Mouse (Mus musculus): ENCODE data around the gene Cnn2.

Gene Cnn2

DNA sequence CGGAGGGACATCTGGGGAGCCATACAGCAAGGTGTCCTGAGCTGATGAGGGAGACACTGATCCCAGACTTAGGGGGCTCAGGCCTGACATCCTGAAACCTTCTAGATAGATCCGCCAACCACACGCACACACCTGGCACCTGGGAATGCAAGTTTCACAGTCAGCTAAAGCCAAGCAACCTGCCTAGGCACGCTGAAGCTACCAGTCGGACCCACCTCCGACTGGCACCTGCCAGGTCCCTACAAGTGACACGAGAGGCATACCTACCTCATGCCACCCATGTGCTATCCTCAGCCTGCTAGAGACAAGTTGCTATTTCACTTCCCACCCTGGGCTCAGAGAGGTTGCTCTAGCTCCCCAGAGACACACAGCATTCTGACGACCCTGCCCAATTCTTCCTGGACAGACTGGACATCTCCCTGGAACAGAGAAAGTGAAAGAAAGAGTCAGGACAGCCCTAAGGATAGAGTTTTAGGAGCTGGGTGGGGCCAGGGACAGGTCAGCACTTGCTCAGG is 945 bp downstream of the Cnn2 start:
- in situ Hi-C loops (cut with MboI, MseI) = loop anchor here (5.0 to 10.0 kb wide), 2 partner anchors 125 to 153 kb away; partner anchors contain the start of genes Cbarp and Stk11

- in situ Hi-C loops (cut with MboI, MseI) = loop anchor here (5.0 to 10.0 kb wide), 2 partner anchors 125 to 152 kb away; partner anchors contain the start of genes Cbarp and Stk11
Observed at GRCm38 (mm10) chr10:79989870-79990269, 1.5 kb downstream of the Cnn2 start.

- in situ Hi-C loops (cut with MboI, MseI) = no loop called here
Observed at GRCm38 (mm10) chr10:79991099-79991498, 2.7 kb downstream of the Cnn2 start.

DNA sequence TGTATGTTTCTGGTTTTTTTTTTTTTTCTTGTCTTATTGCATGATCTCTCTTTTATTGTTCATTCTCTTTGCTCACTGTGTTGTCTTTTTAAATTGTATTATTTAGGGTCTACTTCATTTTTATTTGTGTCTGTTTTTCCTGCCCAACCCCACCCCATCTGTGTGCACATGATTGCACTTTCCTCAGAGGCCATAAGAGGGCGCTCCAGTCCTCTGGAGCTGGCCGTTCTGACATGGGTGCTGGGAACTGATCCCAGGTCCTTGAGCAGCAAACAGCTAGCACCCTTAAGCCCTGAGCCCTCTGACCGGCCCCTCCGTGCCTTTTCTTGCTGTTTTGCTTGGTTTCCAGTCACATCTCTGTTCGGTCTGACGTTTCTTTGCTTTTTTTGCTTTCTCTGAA is 3.2 kb downstream of the Cnn2 start:
- in situ Hi-C loops (cut with MboI, MseI) = no loop called here

- in situ Hi-C loops (cut with MboI, MseI) = no loop called here
Observed at GRCm38 (mm10) chr10:79994397-79995115, 6.2 kb downstream of the Cnn2 start.

GRCm38 (mm10) chr10:79995636-79996035 is 7.3 kb downstream of the Cnn2 start:
- in situ Hi-C loops (cut with MboI, MseI) = no loop called here

- in situ Hi-C loops (cut with MboI, MseI) = no loop called here
Observed at GRCm38 (mm10) chr10:79996272-79997033, 8.1 kb downstream of the Cnn2 start, which contains the start of gene Abca7. Gene Abca7, plus strand, starts transcription at chr10:79996494.

- in situ Hi-C loops (cut with MboI, MseI) = no loop called here
Observed at GRCm38 (mm10) chr10:79997034-79997760, 8.8 kb downstream of the Cnn2 start.

DNA sequence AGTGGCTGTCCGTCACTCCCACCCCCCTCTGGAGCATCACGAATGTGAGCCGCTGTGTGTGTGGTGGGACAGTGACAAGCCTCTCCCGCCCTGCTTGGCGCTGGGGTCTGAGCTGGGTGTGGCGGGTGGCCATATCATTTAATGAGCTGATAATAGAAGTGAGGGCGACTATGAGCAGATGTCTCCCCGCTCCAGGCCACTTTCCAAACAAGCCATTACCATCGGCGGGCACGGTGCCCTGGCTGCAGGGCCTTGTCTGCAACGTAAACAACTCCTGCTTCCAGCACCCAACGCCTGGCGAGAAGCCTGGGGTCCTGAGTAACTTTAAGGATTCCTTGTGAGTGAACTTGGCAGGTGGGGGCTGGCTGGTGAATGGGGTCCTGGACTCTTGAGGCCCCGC is 9.4 kb downstream of the Cnn2 start:
- in situ Hi-C loops (cut with MboI, MseI) = no loop called here

DNA sequence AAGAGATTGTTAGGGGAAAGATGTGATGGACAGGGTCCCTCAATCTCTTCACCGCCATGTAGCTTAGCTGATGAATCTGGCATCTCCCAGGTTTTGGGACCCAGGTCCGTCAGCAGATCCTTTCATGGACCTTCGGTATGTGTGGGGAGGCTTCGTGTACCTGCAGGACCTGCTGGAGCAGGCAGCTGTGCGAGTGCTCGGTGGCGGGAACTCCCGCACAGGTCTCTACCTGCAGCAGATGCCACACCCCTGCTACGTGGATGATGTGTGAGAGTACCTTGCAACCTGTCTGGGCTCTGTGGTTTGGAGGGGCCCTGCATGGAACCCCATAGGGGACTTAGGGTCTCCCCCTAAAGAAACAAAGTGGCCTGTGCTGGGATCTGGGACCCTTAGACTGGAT is 13.6 kb downstream of the Cnn2 start:
- in situ Hi-C loops (cut with MboI, MseI) = no loop called here

GRCm38 (mm10) chr10:80002829-80003228 is 14.4 kb downstream of the Cnn2 start:
- in situ Hi-C loops (cut with MboI, MseI) = no loop called here

DNA sequence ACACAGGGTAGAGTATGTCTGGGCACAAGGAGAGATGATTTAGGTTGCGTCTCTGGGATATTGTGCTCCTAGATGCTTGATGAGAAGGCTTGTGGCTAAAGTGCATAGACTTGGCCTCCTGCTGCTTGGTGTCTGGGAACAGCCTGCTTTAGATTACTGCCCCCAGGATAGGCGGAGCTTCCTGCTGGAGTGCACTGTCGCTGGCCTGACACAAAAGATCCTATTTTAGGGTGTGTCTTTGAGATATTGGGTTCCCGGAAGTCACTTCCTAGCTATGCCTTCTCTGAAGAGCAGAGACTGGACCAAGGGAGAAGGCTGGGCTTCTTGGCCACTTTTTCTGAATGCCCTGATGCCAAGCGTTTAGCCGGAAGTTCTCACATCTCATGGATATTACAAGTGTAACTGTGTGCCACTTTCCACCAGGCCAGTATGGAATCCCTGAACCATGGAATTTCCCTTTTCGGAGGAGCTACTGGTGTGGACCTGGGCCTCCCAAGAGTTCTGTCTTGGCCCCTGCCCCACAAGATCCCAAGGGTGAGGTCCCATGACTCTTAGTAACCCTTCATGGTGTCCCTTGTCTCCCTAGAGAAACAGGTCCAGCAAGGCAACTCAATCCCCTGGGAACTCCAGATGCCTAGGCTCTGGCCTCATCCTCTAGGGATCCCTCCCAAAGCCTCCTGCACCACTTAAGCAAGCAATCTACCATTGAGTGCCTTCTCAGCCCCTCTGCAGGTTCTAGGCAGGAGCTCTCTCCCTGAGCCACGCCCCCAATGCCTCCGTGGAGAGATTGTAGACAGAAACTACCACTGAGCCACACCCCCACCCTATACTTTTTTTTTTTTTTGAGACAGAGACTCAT is 15.2 kb downstream of the Cnn2 start:
- in situ Hi-C loops (cut with MboI, MseI) = no loop called here

GRCm38 (mm10) chr10:80004233-80004705 is 15.9 kb downstream of the Cnn2 start:
- in situ Hi-C loops (cut with MboI, MseI) = no loop called here

DNA sequence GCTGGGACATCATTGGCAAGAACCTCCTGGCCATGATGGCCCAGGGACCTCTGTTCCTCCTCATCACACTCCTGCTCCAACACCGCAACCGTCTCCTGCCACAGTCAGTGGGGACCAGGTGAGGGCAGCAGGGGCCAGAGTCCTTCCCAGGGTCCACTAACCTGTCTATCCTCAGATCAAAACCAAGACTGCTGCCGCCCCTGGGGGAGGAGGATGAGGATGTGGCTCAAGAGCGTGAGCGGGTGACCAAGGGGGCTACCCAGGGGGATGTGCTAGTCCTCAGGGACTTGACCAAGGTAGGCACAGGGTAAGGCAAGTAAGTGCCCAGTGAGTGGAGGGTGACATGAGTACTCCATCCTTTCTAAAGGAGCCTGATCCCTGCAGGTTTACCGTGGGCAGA is 23.4 kb downstream of the Cnn2 start:
- in situ Hi-C loops (cut with MboI, MseI) = no loop called here

DNA sequence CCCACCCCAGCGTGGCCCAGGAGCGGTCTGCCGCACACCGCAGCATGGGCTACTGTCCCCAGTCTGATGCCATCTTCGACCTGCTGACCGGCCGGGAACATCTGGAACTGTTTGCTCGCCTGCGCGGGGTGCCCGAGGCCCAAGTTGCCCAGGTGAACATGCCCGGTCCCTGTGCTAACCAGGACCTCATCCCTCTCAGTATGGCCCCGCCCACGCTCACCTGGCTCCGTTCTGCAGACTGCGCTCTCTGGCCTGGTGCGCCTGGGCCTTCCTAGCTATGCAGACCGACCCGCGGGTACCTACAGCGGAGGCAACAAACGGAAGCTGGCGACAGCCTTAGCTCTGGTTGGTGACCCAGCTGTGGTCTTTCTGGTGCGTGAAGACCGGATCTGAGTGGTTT is 25.2 kb downstream of the Cnn2 start:
- in situ Hi-C loops (cut with MboI, MseI) = no loop called here

DNA sequence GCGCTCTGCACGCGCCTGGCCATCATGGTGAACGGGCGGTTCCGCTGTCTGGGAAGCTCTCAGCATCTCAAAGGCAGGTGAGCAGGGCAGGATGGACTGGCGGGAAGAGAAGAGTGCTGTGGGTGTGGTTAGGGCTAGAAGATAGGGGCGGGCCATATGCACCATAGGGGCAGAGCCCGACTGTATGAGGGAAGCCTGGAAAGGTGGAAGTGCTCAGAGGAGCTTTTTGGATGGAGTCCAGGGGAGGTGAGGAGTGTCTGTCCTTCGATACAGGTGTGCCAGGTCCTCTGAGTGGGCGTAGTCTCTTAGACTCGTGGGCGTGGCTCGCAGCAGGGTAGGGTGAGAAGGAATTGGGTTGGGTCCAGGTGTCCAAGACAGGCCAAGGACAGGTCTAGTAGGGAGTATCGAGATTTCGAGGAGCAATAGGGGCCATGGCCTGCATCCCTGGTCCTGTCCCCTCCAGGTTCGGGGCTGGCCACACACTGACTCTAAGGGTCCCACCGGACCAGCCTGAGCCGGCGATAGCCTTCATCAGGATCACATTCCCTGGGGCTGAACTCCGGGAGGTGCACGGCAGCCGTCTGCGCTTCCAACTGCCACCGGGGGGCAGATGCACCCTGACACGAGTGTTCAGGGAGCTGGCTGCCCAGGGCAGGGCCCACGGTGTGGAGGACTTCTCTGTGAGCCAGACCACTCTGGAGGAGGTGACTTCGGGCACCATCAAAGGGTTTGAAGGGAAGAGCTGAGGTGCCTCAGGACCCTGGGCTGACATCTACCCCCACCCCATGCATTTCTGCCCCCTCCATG is 26.3 kb downstream of the Cnn2 start:
- in situ Hi-C loops (cut with MboI, MseI) = no loop called here

- in situ Hi-C loops (cut with MboI, MseI) = no loop called here
Observed at GRCm38 (mm10) chr10:80015583-80015982, 27.2 kb downstream of the Cnn2 start.

DNA sequence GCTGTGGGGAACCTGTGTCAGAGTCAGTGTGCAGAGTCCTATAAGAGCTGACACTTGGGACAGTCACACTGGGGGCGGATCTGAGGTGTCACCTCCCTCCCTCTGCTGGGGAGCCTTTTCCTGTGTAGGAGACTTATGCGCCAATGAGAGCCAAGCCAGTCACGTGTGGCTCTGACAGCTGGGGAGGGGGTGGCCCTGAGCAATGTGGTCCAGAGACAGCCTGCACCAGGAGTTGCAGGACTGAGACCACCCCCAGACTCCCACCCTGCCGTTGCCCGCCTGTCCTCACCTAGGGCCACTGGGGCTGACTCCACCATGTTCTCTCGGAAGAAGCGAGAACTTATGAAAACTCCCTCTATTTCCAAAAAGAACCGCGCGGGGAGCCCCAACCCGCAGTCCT is 28.1 kb downstream of the Cnn2 start, which contains the start of gene Arhgap45:
Gene Arhgap45, plus strand, starts transcription at position 143 of the 400 bp plus-strand sequence.
- in situ Hi-C loops (cut with MboI, MseI) = no loop called here

DNA sequence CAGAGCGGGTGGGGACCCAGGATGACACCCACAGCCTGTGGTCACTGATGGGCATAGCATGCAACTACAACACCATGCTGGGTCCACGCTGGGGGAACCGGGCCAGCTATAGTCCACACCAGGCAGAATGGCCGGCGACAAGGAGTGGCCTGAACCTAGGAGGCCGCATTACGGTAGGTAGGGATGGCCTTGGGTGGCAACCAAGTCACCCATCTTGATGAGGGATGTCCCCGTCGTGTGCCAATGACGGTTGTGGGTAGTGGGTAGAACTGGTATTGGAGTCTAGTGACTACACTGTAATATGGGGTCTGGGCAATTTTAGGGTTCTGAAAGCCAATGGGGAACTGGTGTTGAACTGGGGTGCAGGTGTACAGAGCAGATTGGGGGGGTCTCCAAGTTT is 28.5 kb downstream of the Cnn2 start:
- in situ Hi-C loops (cut with MboI, MseI) = no loop called here

DNA sequence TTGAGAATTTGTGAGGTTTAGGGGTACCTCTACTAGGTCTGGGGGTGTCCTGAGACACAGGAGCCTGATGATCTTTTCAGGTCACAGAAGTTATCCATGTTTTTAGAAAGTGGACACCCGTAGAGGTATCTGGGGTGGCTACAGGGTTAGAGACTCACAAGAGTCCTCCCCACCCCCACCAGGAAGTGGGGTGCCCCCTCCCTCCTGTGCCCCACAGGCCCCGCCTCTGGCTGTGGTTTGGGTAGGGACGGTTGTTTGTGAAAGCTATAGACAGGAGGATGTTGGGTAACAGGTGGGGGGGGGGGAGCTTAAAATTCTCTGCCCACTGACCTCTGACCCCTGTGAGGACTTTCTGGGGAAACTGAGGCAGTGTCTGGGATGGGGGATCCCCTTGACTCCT is 29.0 kb downstream of the Cnn2 start:
- in situ Hi-C loops (cut with MboI, MseI) = no loop called here

Data from regulatory T cell (primary cell).